Mouse (Mus musculus) adrenal gland, postnatal 10 days (tissue): ENCODE data around the gene Grap. TPM values are rescaled to one million over a fixed set of nuclear protein-coding genes. Genes with fewer than 3 reads are reported as not detected.

ENCODE experiments used
- DNase-seq: peaks from one replicate; pipeline ENCODE4 v3.0.0; 2021; ENCODE audit warnings: mixed read lengths
- total RNA-seq, 2 experiments: library from RNA; stranded (reverse); gene quantifications; 2 replicates each; pipeline ENCODE4 v1.2.3; 2021

Grap gene
- total RNA-seq, 2 experiments from 2014 or later, result 16.0 to 17.3 TPM

GRCm38 (mm10) chr11:61656148-61656850 lies 3.2 kb downstream of the Grap start:
- no peak for DNase-seq

- DNase-seq, result no peak
These were observed 4.4 kb downstream of the Grap start for GRCm38 (mm10) chr11:61657432-61657831.

GRCm38 (mm10) chr11:61658360-61658922 lies 5.4 kb downstream of the Grap start:
- DNase-seq, result no peak

GRCm38 (mm10) chr11:61659011-61659858 lies 6.2 kb downstream of the Grap start:
- DNase-seq, result no peak

GRCm38 (mm10) chr11:61660001-61660400 lies 6.9 kb downstream of the Grap start:
- no peak for DNase-seq

- no peak for DNase-seq
These were observed 7.8 kb downstream of the Grap start for GRCm38 (mm10) chr11:61660806-61661392.

GRCm38 (mm10) chr11:61662189-61662588 lies 9.1 kb downstream of the Grap start:
- DNase-seq, result no peak

GRCm38 (mm10) chr11:61665401-61665800 lies 12.3 kb downstream of the Grap start:
- DNase-seq, result peak; percentile 60

- peak; percentile 76 for DNase-seq
These were observed 13.1 kb downstream of the Grap start for GRCm38 (mm10) chr11:61665991-61666799.

GRCm38 (mm10) chr11:61667248-61667647 lies 14.2 kb downstream of the Grap start:
- DNase-seq, result no peak

GRCm38 (mm10) chr11:61667782-61668181 lies 14.7 kb downstream of the Grap start:
- no peak for DNase-seq

GRCm38 (mm10) chr11:61669492-61670490 lies 16.7 kb downstream of the Grap start:
- DNase-seq, result no peak

- no peak for DNase-seq
These were observed 18.8 kb downstream of the Grap start for GRCm38 (mm10) chr11:61671781-61672383.

GRCm38 (mm10) chr11:61673686-61674085 lies 20.6 kb downstream of the Grap start:
- DNase-seq, result peak; percentile 56

GRCm38 (mm10) chr11:61674151-61674838 lies 21.2 kb downstream of the Grap start:
- DNase-seq, result peak; percentile 40

GRCm38 (mm10) chr11:61674839-61675159 lies 21.7 kb downstream of the Grap start:
- peak; percentile 40 for DNase-seq

GRCm38 (mm10) chr11:61675332-61675731 lies 22.3 kb downstream of the Grap start:
- no peak for DNase-seq

- no peak for DNase-seq
These were observed 23.3 kb downstream of the Grap start for GRCm38 (mm10) chr11:61676216-61676854.

- DNase-seq, result no peak
These were observed 24.6 kb downstream of the Grap start for GRCm38 (mm10) chr11:61677709-61678108.
